Mouse (Mus musculus): ENCODE measurements around the gene Foxo3. TPM values are rescaled to one million over a fixed set of nuclear protein-coding genes. Genes with fewer than 3 reads are reported as not detected.
A peak's percentile ranks its signal among the peaks of the same experiment; 100 is the strongest.

Gene Foxo3
- polyA plus RNA-seq, 1 experiment from 2014 or later: 5.0 TPM

DNA sequence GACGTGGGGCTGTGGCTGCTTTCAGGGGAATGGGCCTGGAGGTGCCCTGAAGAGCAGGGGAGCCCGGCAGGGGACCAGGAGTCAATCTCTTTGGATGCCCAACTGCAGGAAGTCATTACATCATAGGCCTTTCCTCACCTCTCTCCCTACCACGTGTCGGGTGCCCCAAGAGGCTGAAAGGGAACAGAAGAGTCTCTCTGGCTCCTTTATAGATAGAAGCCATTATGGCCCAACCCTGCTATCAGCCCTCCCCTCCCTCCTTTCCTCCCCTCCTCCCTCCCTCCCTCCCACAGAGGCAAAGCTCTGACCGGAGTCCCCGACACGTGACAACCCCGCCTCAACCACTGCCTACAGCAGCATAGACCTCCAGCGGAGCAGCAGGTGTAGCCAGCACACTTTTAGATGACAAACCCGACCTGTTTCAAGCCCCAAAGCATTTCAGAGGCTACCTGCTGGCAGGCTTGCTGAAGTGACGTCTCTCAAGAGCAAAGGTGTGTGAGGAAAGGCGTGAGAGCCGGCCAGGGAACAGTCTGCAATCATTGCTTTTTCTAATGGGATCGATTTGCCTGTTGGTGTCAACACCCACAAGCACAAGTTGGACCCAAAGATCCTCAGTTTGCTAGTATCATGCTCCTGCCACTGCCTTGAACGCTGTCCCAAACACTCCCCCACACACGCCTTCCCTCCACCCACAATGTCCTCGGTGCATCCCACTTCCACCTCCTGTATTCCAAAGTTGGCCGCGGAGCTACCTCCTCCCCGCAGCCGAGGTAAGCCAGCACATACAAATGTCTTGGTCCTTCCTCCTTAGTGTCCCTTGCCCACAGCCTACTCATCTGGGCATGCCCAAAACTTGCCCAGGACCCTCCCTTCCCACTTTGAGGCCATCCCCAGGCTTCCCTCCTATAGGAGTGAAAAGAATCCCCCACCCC lies 2.5 kb downstream of the Foxo3 start:
- Histone ChIP-seq H3K27me3 (ENCODE audit: control insufficient read depth, insufficient read depth, low read length) (peaks cover 14% of the 10 kb centered on the region), H3K4me1 (replicated peaks; ENCODE audit: control insufficient read depth, insufficient read depth, low read length) (peaks cover 5% of the 10 kb centered on the region; the same call in 1 of the 2 replicates), H3K9me3 (ENCODE audit: control insufficient read depth, low read length) (no peaks in the 10 kb centered on the region), H3K27ac (ENCODE audit: low read depth, low read length) (no peak overlapping the region), H3K4me2 (replicated peaks; ENCODE audit: low read depth, low read length) (peak overlapping the region; percentile 98), H3K36me3 (ENCODE audit: control insufficient read depth, insufficient read depth, low read length) (no peaks in the 10 kb centered on the region), H3K9ac (ENCODE audit: low read depth, low read length) (peak overlapping the region; percentile 73; the same call in 1 of the 2 replicates), H3K4me3 (ENCODE audit: low read depth, low read length) (peak overlapping the region; percentile 79)
- ATAC-seq (ENCODE audit: low FRiP score): no peak
- DNase-seq (ENCODE audit: low spot score): peak; percentile 54
- WGBS: 4% methylated on average over 21 of the region's 21 CpGs

DNA sequence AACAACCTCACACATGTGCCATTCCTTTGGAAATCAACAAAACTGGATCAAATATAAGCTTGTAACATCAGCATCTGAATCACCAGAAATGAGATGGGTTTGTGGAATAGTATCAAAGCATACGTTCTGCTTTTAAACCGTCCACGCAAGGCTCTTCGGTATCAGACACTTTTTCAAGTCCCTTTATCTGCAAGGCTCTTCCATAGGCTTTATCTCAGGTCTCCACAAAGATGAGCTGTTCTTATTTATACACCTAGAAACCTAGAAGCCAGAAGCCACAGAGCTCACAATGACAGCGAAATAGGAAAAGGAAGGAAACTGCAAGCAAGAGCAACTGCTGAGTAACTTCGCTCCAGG lies 3.2 kb downstream of the Foxo3 start:
- no peak overlapping the region for H3K27ac ChIP-seq (ENCODE audit: low read depth, low read length)
- peaks cover 5% of the 10 kb centered on the region; the same call in 1 of the 2 replicates for H3K4me1 ChIP-seq (replicated peaks; ENCODE audit: control insufficient read depth, insufficient read depth, low read length)
- no peak for ATAC-seq (ENCODE audit: low FRiP score)
- H3K9ac ChIP-seq (ENCODE audit: low read depth, low read length): no peak overlapping the region
- H3K4me3 ChIP-seq (ENCODE audit: low read depth, low read length): peak overlapping the region; percentile 79; the same call in 1 of the 2 replicates
- H3K4me2 ChIP-seq (replicated peaks; ENCODE audit: low read depth, low read length): peak overlapping the region; percentile 98
- H3K9me3 ChIP-seq (ENCODE audit: control insufficient read depth, low read length): no peaks in the 10 kb centered on the region
- DNase-seq (ENCODE audit: low spot score): no peak
- no peaks in the 10 kb centered on the region for H3K36me3 ChIP-seq (ENCODE audit: control insufficient read depth, insufficient read depth, low read length)
- WGBS: 68% methylated on average over 6 of the region's 6 CpGs
- H3K27me3 ChIP-seq (ENCODE audit: control insufficient read depth, insufficient read depth, low read length): peaks cover 14% of the 10 kb centered on the region

DNA sequence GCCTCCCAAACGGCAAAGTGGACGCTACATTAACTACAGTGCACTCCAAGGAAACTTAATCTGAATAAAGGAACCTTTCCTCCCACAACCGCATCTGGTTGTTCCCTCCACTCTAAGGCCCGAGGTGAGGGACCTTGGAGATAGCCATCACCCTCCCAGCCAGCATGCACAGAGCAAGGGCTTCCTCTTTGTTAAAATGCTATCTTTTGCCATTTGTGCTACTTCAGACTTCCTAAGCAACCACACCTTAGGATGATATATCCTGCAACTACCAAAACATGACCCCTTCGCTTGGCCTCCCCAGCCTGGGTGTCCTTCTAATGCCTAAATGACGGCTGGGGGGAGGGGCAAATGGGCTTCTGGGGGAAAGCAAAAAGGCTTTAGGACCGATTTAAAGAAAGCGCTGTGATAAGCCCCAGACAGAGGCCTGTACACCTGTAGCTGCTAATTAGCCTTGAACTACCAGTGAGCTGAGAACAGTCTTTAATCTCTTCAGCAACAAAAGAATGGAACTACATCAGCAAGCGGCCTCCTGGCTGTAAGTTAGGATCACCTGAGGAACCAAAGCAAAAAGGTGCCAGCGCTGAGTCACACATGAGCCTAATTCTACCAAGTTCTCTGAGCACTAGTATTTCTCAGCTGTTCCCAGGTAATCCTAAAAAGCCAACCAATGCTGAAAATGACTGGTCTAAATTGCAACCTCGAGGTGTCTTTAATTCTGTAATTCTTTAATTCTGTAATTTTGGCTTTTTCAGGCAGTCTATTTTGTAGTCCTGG lies 4.9 kb downstream of the Foxo3 start:
- no peak overlapping the region for H3K9ac ChIP-seq (ENCODE audit: low read depth, low read length)
- no peak for ATAC-seq (ENCODE audit: low FRiP score)
- no peak overlapping the region for H3K4me3 ChIP-seq (ENCODE audit: low read depth, low read length)
- H3K36me3 ChIP-seq (ENCODE audit: control insufficient read depth, insufficient read depth, low read length): no peaks in the 10 kb centered on the region
- H3K4me2 ChIP-seq (replicated peaks; ENCODE audit: low read depth, low read length): no peak overlapping the region
- WGBS: 64% methylated on average over 11 of the region's 11 CpGs
- peaks cover 14% of the 10 kb centered on the region for H3K27me3 ChIP-seq (ENCODE audit: control insufficient read depth, insufficient read depth, low read length)
- DNase-seq (ENCODE audit: low spot score): no peak
- H3K4me1 ChIP-seq (replicated peaks; ENCODE audit: control insufficient read depth, insufficient read depth, low read length): peaks cover 5% of the 10 kb centered on the region; the same call in 1 of the 2 replicates
- H3K27ac ChIP-seq (ENCODE audit: low read depth, low read length): no peak overlapping the region
- H3K9me3 ChIP-seq (ENCODE audit: control insufficient read depth, low read length): no peaks in the 10 kb centered on the region

DNA sequence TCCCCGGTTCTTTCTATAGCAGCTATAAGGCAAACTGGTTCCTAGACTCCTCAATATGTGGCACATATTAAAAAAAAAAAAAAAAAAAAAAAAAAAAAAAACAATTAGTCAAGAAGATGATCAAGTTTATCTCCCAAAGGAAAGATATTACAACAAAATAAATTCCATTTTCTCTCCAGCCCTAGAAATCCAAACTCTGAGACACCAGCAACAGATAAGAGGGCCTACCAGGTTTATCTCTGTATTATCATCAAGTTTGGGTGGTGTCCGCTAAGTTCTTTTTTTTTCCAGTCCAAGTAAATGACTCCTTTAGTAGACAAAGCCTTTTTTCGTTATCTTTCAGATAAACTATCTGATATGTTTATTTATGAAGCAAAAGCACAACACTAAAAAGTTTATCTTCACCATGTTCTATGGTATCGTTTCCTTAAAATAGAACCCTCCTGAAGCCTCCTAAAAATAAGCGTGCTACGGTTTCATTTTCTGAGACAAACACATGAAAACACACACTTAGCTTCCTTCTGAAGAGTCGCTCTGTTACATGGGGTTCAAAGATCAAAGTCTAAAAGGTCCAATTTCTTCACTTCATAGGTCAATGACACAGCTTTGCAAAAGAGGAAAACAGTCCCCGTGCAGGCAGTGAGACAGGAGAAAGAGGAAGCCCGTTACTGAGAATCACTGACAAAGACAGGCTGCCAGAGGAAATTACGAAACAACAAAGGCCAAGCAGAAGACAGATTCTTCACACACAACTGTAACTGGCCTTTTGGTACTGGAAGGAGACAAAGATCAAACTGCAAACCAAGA lies 6.1 kb downstream of the Foxo3 start:
- WGBS: 59% methylated on average over 10 of the region's 10 CpGs
- no peak overlapping the region for H3K27ac ChIP-seq (ENCODE audit: low read depth, low read length)
- DNase-seq (ENCODE audit: low spot score): no peak

DNA sequence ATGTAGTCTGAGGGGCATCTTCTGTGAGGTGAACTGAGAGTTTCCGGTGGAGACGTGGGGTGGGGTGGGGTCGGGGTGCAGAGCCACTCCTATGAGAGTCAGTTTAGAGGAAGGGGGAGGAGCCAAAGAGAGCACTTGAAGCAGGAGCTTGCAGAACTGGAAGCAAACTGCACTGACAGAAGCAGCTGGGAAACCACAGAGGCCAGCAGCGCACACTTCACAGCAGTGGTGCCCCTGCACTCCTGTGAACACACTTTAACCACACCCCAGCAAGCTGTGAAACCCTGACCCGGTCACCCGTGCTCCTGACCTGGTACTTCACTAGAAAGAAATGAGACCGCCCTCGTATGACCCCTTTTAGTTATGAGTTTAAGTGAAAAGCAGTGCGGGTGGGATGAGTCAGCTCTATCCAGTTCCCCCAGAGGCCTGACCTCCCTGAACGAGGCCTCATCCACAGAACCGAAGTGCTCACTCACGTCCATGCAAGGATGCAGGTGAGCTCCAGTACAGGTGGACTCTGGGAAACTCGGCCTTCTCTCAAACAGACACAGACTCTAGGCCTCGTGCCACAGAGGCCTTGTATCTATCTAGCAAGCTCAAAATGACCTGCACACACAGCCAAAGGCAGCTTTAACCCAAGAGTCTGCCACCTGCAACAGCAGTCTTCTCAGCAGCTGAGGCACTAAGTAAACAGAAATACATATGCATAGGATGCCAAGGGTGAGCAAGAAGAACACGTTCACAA lies 7.1 kb downstream of the Foxo3 start:
- Histone ChIP-seq H3K4me3 (ENCODE audit: low read depth, low read length) (no peak overlapping the region), H3K4me2 (replicated peaks; ENCODE audit: low read depth, low read length) (no peak overlapping the region), H3K9me3 (ENCODE audit: control insufficient read depth, low read length) (no peaks in the 10 kb centered on the region), H3K4me1 (replicated peaks; ENCODE audit: control insufficient read depth, insufficient read depth, low read length) (no peaks in the 10 kb centered on the region; the same call in 1 of the 2 replicates), H3K36me3 (ENCODE audit: control insufficient read depth, insufficient read depth, low read length) (no peaks in the 10 kb centered on the region), H3K9ac (ENCODE audit: low read depth, low read length) (no peak overlapping the region), H3K27ac (ENCODE audit: low read depth, low read length) (no peak overlapping the region), H3K27me3 (ENCODE audit: control insufficient read depth, insufficient read depth, low read length) (peaks cover 13% of the 10 kb centered on the region)
- DNase-seq (ENCODE audit: low spot score): no peak
- no peak for ATAC-seq (ENCODE audit: low FRiP score)
- WGBS: 60% methylated on average over 15 of the region's 15 CpGs

More for the DNA sequence above, 6.1 kb downstream of the Foxo3 start:
- H3K4me3 ChIP-seq (ENCODE audit: low read depth, low read length): no peak overlapping the region
- no peak overlapping the region for H3K9ac ChIP-seq (ENCODE audit: low read depth, low read length)
- peaks cover 5% of the 10 kb centered on the region; the same call in 1 of the 2 replicates for H3K4me1 ChIP-seq (replicated peaks; ENCODE audit: control insufficient read depth, insufficient read depth, low read length)
- H3K9me3 ChIP-seq (ENCODE audit: control insufficient read depth, low read length): no peaks in the 10 kb centered on the region
- H3K4me2 ChIP-seq (replicated peaks; ENCODE audit: low read depth, low read length): no peak overlapping the region
- no peak for ATAC-seq (ENCODE audit: low FRiP score)
- peaks cover 14% of the 10 kb centered on the region for H3K27me3 ChIP-seq (ENCODE audit: control insufficient read depth, insufficient read depth, low read length)
- no peaks in the 10 kb centered on the region for H3K36me3 ChIP-seq (ENCODE audit: control insufficient read depth, insufficient read depth, low read length)

DNA sequence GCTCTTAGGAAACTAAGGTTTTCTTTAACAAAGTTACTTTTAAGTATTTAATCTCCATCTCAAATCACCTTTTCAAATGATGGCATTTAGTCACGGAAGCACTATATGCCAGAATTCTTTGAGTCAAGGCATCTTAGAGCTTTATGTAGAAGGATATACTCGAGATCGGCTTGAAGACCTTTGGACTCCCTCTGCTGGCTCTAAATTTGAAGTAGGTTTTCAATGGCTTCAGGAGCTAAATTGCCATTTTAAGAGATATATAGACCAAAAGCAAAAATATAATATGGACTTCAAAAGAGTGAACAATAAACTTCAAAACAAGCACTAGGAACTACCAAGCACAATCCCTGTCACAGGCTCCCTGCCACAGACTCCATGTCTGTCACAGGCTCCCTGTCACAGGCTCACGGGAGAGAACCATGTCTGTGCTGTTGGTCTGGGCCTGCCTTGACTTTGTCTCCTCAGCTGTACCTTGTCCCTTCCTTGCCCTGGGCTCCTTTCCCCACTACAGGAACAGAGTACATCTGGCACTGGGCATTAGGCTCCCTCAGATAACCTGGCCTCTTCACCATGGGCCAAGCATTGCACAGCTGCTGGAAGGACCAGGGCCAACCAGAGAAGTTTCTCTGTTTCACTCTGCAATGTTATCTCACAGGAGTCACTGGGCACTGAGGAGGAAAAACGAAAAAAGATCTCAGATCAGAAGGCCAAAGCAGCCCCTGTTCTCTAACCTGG lies 8.6 kb downstream of the Foxo3 start:
- Histone ChIP-seq H3K27ac (ENCODE audit: low read depth, low read length) (no peak overlapping the region), H3K4me2 (replicated peaks; ENCODE audit: low read depth, low read length) (no peak overlapping the region), H3K9ac (ENCODE audit: low read depth, low read length) (no peak overlapping the region), H3K9me3 (ENCODE audit: control insufficient read depth, low read length) (no peaks in the 10 kb centered on the region), H3K27me3 (ENCODE audit: control insufficient read depth, insufficient read depth, low read length) (no peaks in the 10 kb centered on the region), H3K4me3 (ENCODE audit: low read depth, low read length) (no peak overlapping the region), H3K36me3 (ENCODE audit: control insufficient read depth, insufficient read depth, low read length) (no peaks in the 10 kb centered on the region), H3K4me1 (replicated peaks; ENCODE audit: control insufficient read depth, insufficient read depth, low read length) (no peaks in the 10 kb centered on the region)
- no peak for DNase-seq (ENCODE audit: low spot score)
- WGBS: 89% methylated on average over 5 of the region's 5 CpGs
- no peak for ATAC-seq (ENCODE audit: low FRiP score)

DNA sequence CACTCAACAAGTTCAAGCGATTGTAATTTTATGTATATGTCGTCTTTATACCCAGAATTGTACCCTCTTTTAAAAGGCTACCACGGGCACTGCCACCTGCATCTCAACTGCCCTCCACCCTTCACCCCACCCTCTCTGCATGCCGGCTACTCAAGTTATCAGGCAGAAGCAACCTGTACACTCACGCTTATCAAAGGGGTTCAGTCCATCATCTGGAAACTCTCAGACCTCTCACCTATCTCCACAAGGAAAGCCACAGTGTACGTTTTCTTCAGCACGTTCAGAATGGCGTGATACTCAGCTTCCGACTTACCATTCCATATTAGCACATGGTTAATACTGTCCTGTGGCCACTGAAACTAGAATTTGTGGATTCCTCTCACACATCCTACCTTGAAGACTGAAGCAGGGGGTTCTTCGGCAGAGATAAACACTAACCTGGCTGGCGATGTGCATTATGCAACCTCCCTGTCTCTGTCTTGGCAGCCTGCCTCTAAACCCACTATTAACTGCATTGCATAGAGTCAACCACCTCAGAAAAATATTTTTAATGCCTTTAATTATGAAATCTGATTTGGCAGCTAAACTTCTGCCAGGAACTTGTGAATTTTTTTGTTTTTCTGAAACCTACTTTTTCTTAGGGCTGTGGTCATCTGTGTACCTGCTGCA lies 11.4 kb downstream of the Foxo3 start:
- H3K9ac ChIP-seq (ENCODE audit: low read depth, low read length): no peak overlapping the region
- 93% methylated on average over 11 of the region's 11 CpGs for WGBS
- H3K4me1 ChIP-seq (replicated peaks; ENCODE audit: control insufficient read depth, insufficient read depth, low read length): no peaks in the 10 kb centered on the region
- H3K27me3 ChIP-seq (ENCODE audit: control insufficient read depth, insufficient read depth, low read length): no peaks in the 10 kb centered on the region
- H3K9me3 ChIP-seq (ENCODE audit: control insufficient read depth, low read length): no peaks in the 10 kb centered on the region
- no peaks in the 10 kb centered on the region for H3K36me3 ChIP-seq (ENCODE audit: control insufficient read depth, insufficient read depth, low read length)
- H3K27ac ChIP-seq (ENCODE audit: low read depth, low read length): no peak overlapping the region
- no peak overlapping the region for H3K4me2 ChIP-seq (replicated peaks; ENCODE audit: low read depth, low read length)
- H3K4me3 ChIP-seq (ENCODE audit: low read depth, low read length): no peak overlapping the region
- no peak for DNase-seq (ENCODE audit: low spot score)
- ATAC-seq (ENCODE audit: low FRiP score): no peak

Measured in hindbrain, embryonic 11.5 days (tissue).